ENCODE assay signal across 16 mouse cellular contexts in genomic region chr7:137773965-137774310, GRCm38 (mm10).
DNase-seq lines count a peak whose midpoint lies in the region; ATAC-seq and TF ChIP-seq lines count a peak whose summit lies in the region.
"Had no signal": no experiment of that assay in that cellular context is flagged by ENCODE, and none has a peak within 500 bp of the region (broad histone marks: within the 10 kb centered on the region; RNA-seq: fewer than 3 reads in every experiment).

No protein-coding gene starts in this region.

- no peaks in the 10 kb centered on the region for H3K27me3 ChIP-seq in hindbrain, embryonic 10.5 days (ENCODE audit: insufficient read depth, poor library complexity, severe bottlenecking)
- no peaks in the 10 kb centered on the region for H3K27me3 ChIP-seq in hindbrain, postnatal 0 days (ENCODE audit: insufficient read depth, low read length)
- H3K27me3 ChIP-seq in forebrain, embryonic 13.5 days = no peaks in the 10 kb centered on the region
- no peaks in the 10 kb centered on the region for H3K27me3 ChIP-seq in hindbrain, embryonic 15.5 days
- H3K27me3 ChIP-seq: heart, embryonic 13.5 days had no signal

- no peak overlapping the region for H3K4me2 ChIP-seq in hindbrain, postnatal 0 days (ENCODE audit: low read depth, low read length)
- 0 out of 2 replicates have a peak overlapping the region, but pooled peaks have one; percentile 5 for H3K4me2 ChIP-seq in forebrain, embryonic 13.5 days
- H3K4me2 ChIP-seq in hindbrain, embryonic 15.5 days = no peak overlapping the region
- H3K4me2 ChIP-seq: heart, embryonic 13.5 days had no signal

- peak overlapping the region; percentile 62 for H3K27ac ChIP-seq in hindbrain, embryonic 10.5 days
- no peak overlapping the region for H3K27ac ChIP-seq in hindbrain, postnatal 0 days
- H3K27ac ChIP-seq in forebrain, embryonic 13.5 days = peak overlapping the region; percentile 78
- peak overlapping the region; percentile 25; the same call in 1 of the 2 replicates for H3K27ac ChIP-seq in hindbrain, embryonic 15.5 days (replicated peaks)
- H3K27ac ChIP-seq: heart, embryonic 13.5 days; layer of hippocampus, adult 2 months had no signal

- no peak for DNase-seq in hindbrain, embryonic 10.5 days (ENCODE audit: low spot score)
- no peak for DNase-seq in hindbrain, postnatal 0 days (ENCODE audit: low spot score)
- peak; percentile 35 for DNase-seq in brain, adult 2 months (ENCODE audit: low read depth, low spot score)
- no peak for DNase-seq in adrenal gland, adult (ENCODE audit: inconsistent age in 2 of 2, low spot score in 1 of 2)
- DNase-seq in heart, postnatal 36 days = no peak
- no peak for DNase-seq in spleen, postnatal 36 days (ENCODE audit: low spot score in 2 of 2)
- DNase-seq: cerebellum, adult 18-20 months; liver; lung, adult 18-20 months; lung, postnatal 4 days had no signal

- H3K9me3 ChIP-seq in hindbrain, embryonic 10.5 days = no peaks in the 10 kb centered on the region
- no peaks in the 10 kb centered on the region for H3K9me3 ChIP-seq in hindbrain, postnatal 0 days (ENCODE audit: low read length)
- no peaks in the 10 kb centered on the region for H3K9me3 ChIP-seq in forebrain, embryonic 13.5 days (replicated peaks)
- H3K9me3 ChIP-seq in hindbrain, embryonic 15.5 days = no peaks in the 10 kb centered on the region
- H3K9me3 ChIP-seq: heart, embryonic 13.5 days had no signal

- H3K36me3 ChIP-seq in hindbrain, embryonic 10.5 days = no peaks in the 10 kb centered on the region
- H3K36me3 ChIP-seq in hindbrain, postnatal 0 days (ENCODE audit: insufficient read depth, low read length) = no peaks in the 10 kb centered on the region
- H3K36me3 ChIP-seq in forebrain, embryonic 13.5 days (ENCODE audit: poor library complexity, severe bottlenecking) = no peaks in the 10 kb centered on the region
- H3K36me3 ChIP-seq in hindbrain, embryonic 15.5 days = no peaks in the 10 kb centered on the region
- H3K36me3 ChIP-seq: heart, embryonic 13.5 days had no signal

- ATAC-seq in hindbrain, postnatal 0 days = no peak
- peak; percentile 95 for ATAC-seq in forebrain, embryonic 13.5 days
- no peak for ATAC-seq in hindbrain, embryonic 15.5 days (ENCODE audit: low FRiP score, low read depth)
- ATAC-seq: activated CD4-positive, CD25-positive, alpha-beta regulatory T cell, adult 4 months had no signal

- WGBS in hindbrain, embryonic 10.5 days = 58% methylated on average over 7 of the region's 7 CpGs
- 26% methylated on average over 7 of the region's 7 CpGs for WGBS in hindbrain, postnatal 0 days
- WGBS in forebrain, embryonic 13.5 days = 21% methylated on average over 7 of the region's 7 CpGs
- 30% methylated on average over 7 of the region's 7 CpGs for WGBS in hindbrain, embryonic 15.5 days

- no peak overlapping the region for H3K9ac ChIP-seq in hindbrain, postnatal 0 days (replicated peaks; ENCODE audit: low read length)
- H3K9ac ChIP-seq in forebrain, embryonic 13.5 days = no peak overlapping the region
- H3K9ac ChIP-seq in hindbrain, embryonic 15.5 days = no peak overlapping the region
- H3K9ac ChIP-seq: heart, embryonic 13.5 days had no signal

- no peak for TF ChIP-seq CTCF in hindbrain, postnatal 0 days (IDR thresholded peaks at IDR 0.05; ENCODE audit: low read depth)

- intact Hi-C loops in heart, postnatal 36 days (cut with DNase I) = no loop called here

- H3K4me3 ChIP-seq in hindbrain, embryonic 10.5 days = no peak overlapping the region
- no peak overlapping the region for H3K4me3 ChIP-seq in hindbrain, postnatal 0 days (ENCODE audit: low read length)
- H3K4me3 ChIP-seq in forebrain, embryonic 13.5 days = no peak overlapping the region
- no peak overlapping the region for H3K4me3 ChIP-seq in hindbrain, embryonic 15.5 days
- H3K4me3 ChIP-seq: erythroblast, embryonic 14.5 days; heart, embryonic 13.5 days; layer of hippocampus, adult 2 months had no signal

- H3K4me1 ChIP-seq in hindbrain, embryonic 10.5 days (replicated peaks) = peaks cover 11% of the 10 kb centered on the region; the same call in 1 of the 2 replicates
- H3K4me1 ChIP-seq in hindbrain, postnatal 0 days (ENCODE audit: insufficient read depth, low read length) = peaks cover 10% of the 10 kb centered on the region
- peaks cover 17% of the 10 kb centered on the region for H3K4me1 ChIP-seq in forebrain, embryonic 13.5 days
- H3K4me1 ChIP-seq in hindbrain, embryonic 15.5 days (replicated peaks) = peaks cover 12% of the 10 kb centered on the region
- H3K4me1 ChIP-seq: heart, embryonic 13.5 days had no signal
